Mouse (Mus musculus) small intestine, adult 10 weeks (tissue): Measurements from ENCODE around the gene Bola1. TPM values are rescaled to one million over a fixed set of nuclear protein-coding genes. Genes with fewer than 3 reads are reported as not detected.

Experiments used
- polyA plus RNA-seq: library from polyadenylated mRNA; stranded (reverse); fragments of 350-450 nt; fragmentation: Illumina TruSeq; extraction: RNeasy Lipid Tissue Mini Kit (QIAGEN cat#74804); gene quantifications from one replicate; pipeline ENCODE4 v1.2.3, GENCODE M21; 2014; ENCODE audit warnings: low replicate concordance

Bola1 gene
- polyA plus RNA-seq, 1 experiment from 2014 or later = 1.8 TPM

Other genes with a start within 250 kb of the Bola1 start
- gene Plekho1, start 223.7 kb downstream of the Bola1 start, polyA plus RNA-seq = 2.0 TPM
- gene Vps45, start 161.2 kb downstream of the Bola1 start, polyA plus RNA-seq = 43.1 TPM
- gene Otud7b, start 115.2 kb downstream of the Bola1 start, polyA plus RNA-seq = 18.3 TPM
- gene Mtmr11, start 57.7 kb downstream of the Bola1 start, polyA plus RNA-seq = 8.0 TPM
- 9.9 TPM for gene Sf3b4, start 47.4 kb downstream of the Bola1 start, polyA plus RNA-seq
- 0.11 TPM for gene Sv2a, start 38.6 kb downstream of the Bola1 start, polyA plus RNA-seq
- gene Hist2h2ab, start 156 bp upstream of the Bola1 start, polyA plus RNA-seq = not detected
- gene Hist2h2ac, start 1.2 kb upstream of the Bola1 start, polyA plus RNA-seq = not detected
- 9.9 TPM for gene Hist2h2be, start 1.4 kb upstream of the Bola1 start, polyA plus RNA-seq
- 1.3 TPM for gene Hist2h3c2, start 19.4 kb upstream of the Bola1 start, polyA plus RNA-seq
- not detected for gene Hist2h2aa2, start 20.6 kb upstream of the Bola1 start, polyA plus RNA-seq
- not detected for gene Hist2h2aa1, start 25.8 kb upstream of the Bola1 start, polyA plus RNA-seq
- 23.6 TPM for gene Hist2h3c1, start 27.0 kb upstream of the Bola1 start, polyA plus RNA-seq
- gene Hist2h4, start 43.6 kb upstream of the Bola1 start, polyA plus RNA-seq = not detected
- not detected for gene Hist2h3b, start 48.9 kb upstream of the Bola1 start, polyA plus RNA-seq
- gene Hist2h2bb, start 50.0 kb upstream of the Bola1 start, polyA plus RNA-seq = not detected
- gene Fcgr1, start 74.3 kb upstream of the Bola1 start, polyA plus RNA-seq = 1.2 TPM
- gene BC107364, start 232.6 kb upstream of the Bola1 start, polyA plus RNA-seq = not detected